Mouse (Mus musculus) kidney, adult 8-10 months (tissue): ENCODE data around the gene Haao.
"Not testable (repeated sequence)": the region's sequence is repeated elsewhere in the genome, so short reads cannot be mapped to it uniquely, and the experiment has no call there.

Source experiments
- DNase-seq, 2 experiments: peaks; one replicate each; pipeline ENCODE4 v3.0.0; 2022

Haao gene

DNA sequence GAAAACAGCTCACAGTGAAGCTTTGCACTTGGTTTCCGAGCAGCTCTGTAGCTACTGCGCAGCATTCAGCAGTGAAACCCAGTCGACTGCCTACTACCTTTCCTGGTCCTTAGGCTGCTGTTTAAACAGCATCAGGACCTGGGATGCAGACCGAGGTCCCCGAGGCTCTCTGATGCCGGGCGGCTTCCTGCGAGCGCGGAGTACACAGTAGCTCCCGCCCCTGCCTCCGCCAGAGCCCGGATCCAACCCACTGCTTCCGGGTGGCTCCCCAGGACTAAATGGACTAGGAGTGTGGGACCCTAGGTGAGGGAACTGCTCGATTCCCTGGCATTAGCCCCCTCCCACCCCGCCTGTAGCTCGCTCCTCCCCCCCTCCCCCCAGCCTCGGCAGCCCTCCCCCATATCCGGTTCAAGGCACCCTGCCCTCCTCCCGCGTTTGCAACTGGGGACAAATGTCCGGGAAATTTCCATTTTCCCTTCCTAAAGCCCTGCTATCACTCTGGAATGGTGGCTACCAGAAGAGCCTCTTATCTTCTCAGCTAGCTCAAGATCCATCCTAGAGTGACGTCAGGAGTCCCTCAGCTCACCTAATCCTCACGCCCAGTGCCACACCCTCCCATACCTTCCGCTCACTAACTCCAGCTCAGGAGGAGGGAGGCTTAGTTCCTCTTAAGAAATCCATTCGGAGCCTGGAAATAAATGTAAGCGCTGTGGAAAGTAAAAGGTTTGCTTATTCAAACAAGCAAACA, 14.5 kb upstream of the Haao start:
- DNase-seq, result peak; percentile 26 to 27

DNA sequence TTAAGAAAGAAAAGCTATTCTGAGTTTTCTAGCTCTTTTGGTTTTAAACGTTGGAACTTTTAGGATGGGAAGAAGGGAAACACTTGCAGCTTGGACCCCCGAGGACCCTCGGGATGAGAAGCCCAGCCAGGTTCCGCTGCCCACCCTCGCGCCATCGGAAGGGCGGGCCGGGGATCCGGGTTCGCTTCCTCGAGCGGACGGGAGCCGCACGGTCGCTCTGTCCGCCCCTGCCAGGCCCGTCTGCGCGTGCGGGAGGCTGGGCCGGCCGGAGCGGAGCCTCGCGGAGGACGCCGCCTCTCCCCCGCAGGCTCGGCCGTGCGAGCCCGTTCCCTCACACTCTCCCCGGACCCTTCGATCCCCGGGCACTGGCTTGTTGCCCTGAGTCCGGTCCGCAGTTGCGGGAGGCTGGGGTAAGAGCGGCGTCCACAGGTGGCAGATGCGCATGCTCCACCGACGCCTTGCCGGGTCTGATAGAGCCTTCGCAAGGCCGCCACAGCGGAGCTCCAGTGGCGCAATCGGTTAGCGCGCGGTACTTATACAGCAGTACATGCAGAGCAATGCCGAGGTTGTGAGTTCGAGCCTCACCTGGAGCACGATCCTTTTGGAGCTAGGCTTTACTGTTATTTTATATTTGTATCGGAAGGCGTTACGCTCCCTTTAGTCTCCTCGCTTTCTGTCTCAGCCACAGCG, 13.8 kb upstream of the Haao start:
- DNase-seq, result peak; percentile 94 to 96

DNA sequence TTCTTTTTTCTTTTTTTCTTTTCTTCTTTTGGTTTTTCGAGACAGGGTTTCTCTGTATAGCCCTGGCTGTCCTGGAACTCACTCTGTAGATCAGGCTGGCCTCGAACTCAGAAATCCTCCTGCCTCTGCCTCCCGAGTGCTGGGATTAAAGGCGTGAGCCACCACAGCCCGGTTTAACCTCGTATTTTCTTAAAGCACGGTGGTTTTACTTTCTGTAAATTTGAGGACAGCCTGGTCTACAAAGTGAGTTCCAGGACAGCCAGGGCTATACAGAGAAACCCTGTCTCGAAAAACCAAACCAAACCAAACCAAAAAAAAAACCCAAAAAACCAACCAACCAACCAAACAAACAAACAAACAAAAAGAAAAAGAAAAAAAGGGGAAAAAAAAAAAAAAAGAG, 13.2 kb upstream of the Haao start:
- DNase-seq, result not testable (repeated sequence)

DNA sequence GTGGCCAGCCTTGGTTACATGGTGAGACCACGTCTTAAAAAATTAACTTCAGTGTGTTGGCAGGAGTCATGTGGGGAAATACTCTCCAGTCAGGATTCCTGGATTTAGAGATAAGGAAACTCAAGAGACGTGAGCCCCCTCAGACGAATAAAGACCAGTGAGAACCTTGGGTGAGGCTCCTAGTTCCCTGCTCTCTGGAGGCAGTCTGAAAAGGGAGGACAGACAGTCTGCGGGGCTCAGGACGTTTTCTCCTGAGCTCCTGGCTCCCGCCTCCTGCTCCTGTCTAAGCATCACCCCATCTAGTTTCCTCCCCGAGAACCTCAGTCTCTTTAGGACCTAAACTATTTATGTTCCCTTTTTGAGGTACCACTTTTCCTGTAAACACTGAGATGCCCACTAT, 12.5 kb upstream of the Haao start:
- no peak for DNase-seq

DNA sequence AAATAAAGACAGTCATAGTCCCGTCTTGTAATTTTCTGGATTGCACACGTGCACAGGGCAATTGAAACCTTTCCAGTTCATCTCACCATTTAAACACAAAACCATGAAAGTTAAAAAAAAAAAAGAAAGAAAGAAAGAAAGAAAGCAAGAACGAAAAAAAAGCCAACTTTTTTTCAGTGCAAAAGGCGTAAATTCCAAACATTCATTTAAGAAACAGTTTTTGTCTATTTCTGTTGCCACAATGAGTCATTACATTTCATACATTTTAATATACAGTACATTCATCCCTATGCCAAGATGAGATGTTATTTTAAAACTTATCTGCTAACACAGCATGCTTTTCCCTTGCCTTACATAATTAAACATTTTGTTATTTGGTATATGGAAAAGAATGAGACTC, 11.9 kb upstream of the Haao start:
- DNase-seq, result no peak

DNA sequence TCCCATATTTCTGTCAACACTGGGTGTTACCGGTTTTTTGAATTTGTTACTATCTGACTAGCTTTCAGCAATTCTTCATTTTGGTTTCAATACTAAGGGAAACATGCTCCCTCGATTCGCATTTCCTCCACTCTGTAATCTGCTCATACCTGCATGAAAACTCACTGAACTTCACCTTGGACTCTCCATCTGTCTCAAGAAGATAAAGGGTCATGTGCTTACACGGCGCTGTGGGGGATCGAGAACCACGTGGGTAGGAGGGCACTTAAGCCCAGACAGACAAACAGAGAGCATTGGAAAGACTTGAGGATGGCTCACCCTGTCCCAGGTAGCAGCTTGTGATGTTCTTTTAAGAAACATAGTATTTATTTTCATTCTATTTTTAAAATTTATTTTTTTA, 10.7 kb upstream of the Haao start:
- no peak for DNase-seq

DNA sequence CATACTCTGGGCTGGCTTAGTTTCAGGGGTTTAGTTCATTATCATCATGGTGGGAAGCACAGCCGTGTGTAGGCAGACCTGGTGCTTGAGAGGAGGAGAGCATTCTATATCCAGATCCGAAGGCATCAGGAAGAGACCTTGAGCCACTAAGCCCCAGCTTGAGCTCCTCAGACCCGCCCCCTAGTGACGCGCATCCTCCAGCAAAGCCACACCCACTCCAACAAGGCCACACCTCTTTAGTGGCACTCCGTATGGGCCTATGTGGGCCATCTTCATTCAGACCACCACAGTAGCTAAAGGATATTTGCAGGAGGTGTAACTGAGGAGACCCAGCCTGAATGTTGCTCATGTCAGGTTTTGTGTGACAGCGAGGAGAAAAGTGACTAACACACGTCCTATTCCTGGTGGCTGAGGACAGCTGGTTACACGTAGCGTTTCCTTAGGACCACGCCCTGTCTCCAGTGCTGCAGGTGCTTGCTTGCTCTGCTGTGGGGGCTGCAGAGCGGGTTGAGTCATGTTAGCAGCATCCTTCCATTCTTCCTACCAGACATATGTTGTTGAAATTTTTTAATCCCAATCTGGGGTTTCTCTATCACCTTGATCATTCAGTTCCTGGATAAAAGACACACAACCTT, 6.6 kb upstream of the Haao start:
- DNase-seq, result peak in 1 of 2 experiments; percentile 34

DNA sequence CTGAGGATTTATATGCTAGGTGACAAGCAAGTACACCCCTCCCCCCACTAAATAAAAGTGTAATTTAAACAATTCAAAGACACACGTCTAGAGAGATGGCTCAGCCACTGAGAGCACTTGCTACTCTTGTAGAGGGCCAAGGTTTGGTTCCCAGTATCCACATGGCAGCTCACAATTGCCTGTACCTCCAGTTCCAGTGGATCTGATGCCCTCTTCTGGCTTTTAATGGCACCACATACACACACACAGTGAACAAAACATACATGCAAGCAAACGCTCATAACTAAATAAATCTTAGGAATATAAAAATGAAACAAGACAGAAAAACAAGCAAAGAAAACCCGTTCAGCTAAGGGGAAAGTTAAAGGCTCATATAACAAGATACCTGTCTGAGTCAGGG, 6.1 kb upstream of the Haao start:
- DNase-seq, result no peak

DNA sequence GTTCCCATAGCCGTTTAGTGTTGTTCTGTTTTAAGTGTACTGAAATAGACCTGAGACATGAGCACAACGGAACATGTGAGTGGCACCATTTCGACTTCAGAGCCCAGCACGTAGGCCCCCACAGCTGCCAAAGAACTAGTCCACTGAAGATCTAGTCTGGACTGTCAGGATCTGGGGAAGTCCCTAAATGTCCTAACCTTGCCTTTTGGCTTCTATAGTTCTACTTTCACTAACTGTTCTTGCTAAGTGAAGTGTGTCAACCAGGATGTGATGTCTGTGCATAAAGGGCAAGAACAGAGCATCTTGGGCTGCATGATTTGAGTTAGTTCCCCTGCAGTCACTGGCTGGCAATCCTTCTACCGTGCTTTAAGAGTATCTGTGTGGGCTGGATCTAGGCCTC, 3.1 kb upstream of the Haao start:
- DNase-seq, result no peak

DNA sequence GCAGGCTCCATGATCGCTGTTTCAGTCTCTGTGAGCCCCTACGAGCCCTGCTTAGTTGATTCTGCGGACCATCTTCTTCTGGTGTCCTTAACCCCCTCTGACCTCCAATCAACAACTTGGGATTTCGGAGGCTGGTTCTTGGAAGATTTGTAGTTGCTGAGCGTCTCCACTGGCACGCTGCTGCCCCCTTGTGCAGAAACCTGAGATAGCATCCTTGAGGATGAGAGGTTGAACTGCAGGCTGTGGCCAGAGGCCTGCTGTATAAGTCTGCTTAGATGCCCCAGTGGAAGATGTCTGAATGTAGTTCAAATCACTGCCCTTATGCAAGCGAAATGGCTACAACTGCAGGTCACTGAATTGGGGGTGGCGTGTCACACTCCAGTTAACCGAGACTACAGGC, 2.7 kb upstream of the Haao start:
- peak; percentile 75 to 94 for DNase-seq

DNA sequence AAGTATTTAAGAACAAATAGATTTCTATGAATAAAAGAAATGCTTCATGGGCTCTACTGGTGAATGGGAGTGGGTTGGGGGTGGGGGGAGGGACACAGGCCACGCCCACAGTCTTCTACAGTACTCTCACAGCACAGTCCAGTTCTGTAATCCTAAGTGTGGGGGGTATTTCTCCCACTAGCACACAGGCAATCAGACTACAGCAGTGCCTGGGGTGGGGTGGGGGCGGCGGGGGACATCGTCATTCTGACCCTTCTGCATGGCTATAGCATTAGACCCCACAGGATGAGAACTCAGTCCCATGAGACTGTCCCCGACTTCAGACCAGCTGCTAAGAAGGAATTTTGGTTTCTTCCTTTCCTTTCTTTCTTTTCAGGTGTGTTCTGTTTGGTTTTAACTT, 2.0 kb upstream of the Haao start:
- no peak for DNase-seq

DNA sequence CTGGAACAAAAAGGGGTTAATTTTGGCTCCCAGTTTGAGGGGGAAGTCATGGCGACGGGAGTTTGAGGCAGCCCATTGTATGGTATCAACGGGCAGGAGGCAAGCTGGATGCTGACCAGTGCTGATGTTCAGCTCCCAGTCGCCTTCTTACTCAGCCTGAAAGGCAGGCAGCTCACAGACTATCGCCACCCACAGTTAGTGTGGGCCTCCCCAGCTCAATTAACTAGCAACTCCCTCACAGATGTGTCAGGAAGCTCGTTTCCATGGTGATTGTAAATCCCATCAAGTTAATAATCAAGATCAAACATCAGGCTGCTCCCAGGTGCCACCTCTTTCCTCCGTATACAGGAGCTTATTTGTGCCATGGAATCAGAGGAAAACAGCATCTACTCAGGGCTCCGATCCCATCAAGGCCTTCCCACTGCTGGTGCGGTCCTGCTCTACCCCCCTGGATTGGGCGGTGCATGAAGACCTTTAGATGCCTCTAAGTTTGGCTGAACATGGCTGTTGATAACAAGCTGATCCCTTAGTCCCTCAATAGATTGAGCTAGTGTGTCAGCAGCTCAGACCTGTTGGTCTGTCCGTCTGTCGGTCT, 1.4 kb upstream of the Haao start:
- DNase-seq, result no peak

DNA sequence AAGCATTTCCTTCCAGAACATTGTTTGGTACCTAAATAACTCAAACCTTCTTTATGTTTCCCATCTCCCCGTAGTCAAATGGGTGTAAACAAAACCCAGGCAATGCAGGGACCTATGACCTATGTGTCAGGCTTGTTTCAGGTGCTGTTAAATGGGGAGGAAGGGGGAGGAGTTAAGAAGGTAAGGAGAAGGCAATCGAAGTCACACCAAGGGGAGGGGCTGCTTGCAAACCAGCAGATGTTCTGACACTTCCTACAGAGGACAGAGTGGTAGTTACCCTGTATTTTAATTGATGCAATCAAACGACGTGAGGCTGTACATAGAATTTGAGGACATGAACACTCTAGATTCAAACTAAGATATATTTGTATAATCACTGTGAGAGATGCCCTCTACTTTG, 719 bp upstream of the Haao start:
- DNase-seq, result no peak

DNA sequence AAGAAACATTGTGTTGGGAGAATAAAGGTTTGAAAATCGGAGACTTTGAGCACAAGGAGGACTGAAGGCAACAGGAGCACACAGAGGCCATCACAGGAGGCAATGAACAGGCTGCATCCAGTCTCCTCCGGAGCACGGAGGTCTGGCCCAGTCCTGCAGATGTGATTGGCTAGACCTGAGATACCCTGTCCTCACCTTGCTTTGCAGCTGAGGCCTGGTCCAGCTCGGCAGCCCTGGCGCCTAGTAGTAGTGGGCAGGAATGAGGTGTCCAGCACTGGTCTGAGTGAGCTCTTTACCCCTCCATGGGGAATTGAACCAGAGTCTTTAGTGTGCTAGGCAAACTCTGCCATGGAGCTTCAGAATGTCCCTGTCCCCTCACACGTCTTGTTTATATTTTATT, 663 bp downstream of the Haao start:
- no peak for DNase-seq

DNA sequence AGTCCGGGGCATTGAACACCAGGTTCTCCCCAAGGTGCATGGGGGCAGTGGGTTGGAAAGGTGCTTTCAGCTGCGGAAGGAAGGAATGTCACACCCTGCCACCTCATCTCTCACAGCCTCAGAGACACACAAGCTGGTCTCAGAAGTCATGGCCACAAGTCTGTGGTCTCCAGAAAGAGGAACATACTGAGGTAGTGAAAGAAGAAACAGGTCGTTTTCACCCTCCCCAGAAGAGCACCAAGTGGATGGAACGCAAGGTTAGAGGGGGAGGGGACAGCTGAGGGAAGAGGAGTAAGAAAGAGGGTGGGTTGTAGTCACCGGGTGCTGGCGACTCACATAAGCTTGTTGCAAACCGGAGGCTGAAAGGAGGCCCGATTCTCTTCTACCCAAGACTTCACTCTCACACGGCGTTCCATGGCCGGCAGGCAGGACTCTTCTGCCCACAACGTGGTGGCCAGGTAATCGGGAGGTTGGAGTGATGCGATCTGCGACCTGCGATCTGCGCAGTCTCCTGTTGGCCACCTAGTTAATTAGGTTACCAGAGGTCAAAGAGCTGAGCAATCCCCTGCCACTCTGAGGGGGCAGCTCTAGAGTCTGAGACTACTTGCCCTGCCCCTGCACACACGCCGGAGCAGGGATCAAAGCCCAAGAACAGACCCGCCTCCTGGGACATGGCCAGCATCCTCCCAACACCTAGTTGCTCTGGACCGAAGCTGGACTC, 1.3 kb downstream of the Haao start:
- DNase-seq, result peak; percentile 92 to 93

DNA sequence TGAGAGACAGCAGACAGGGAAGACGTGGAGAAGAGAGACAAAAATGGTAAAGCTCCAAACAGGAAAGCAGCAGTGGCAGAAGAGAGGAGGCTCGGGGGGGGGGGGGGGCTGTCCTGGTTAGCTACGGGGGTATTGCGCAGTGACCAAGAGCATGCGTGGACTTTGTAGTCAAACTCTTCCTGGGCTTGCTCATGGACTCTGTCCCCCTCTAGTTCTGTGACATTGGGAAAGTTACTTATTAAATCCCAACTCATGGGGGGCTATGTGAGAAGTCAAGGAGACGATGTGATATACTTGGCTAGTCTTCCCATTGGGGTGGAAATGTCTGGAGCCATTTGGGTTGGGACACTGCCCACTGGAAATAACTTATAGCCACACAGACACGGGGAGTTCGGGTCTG, 2.2 kb downstream of the Haao start:
- DNase-seq, result peak; percentile 52 to 78

DNA sequence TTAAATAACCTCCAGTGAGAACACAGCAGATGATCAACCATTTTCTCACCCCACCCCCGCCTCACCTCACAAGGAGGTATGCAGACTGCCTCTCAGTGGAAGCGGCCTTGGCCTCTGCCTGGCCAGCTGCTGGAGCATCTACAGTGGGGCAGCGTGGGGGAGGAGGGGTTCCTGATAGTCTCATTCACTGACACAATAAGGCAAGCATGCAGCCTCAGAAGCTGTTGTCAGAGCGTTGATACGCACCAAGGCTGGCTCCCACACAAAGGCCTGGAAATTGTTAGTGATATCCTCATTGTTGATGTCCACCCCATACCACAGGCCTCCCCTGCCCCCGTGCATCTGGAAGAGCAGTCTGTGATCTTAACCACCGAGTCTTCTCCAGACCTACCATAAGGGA, 4.0 kb downstream of the Haao start:
- no peak for DNase-seq

DNA sequence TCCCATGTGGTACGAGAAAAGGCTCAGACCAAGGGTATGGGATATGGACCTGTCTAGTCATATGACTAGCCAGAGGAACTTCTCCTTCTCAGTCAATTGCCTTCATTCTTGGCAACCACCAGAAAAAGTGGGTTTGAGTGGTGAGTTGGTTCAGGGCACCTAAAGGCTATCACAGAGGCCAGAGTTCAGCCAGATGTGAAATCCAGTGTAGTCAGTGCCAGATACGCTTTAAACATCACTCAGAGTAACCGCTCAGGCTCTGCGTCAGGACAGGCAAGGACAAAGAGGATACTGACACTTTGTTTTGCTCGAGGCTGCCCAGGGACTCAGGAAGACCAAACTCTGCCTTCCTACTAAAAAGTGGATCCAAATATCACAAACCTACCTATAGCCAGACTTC, 6.8 kb downstream of the Haao start:
- DNase-seq, result no peak

DNA sequence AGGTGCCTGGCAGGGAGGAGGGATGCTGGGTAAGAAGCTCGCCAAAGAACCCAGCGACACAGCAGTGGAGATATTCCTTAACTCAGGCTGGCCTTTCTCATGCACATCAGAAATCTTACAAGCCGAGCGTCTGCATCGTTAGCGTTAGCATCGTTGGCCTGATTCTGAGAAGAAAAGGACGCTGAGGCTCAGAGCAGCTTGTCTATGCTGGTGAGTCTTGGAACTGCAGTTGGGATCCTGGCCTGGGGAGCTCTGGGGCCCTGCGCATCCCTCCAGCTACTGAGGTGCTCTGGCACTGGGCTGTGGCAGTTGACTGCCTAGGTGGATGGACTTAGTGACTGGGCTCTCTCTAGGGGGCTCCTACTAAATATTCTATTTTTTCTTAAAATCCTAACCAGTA, 8.6 kb downstream of the Haao start:
- DNase-seq, result no peak

DNA sequence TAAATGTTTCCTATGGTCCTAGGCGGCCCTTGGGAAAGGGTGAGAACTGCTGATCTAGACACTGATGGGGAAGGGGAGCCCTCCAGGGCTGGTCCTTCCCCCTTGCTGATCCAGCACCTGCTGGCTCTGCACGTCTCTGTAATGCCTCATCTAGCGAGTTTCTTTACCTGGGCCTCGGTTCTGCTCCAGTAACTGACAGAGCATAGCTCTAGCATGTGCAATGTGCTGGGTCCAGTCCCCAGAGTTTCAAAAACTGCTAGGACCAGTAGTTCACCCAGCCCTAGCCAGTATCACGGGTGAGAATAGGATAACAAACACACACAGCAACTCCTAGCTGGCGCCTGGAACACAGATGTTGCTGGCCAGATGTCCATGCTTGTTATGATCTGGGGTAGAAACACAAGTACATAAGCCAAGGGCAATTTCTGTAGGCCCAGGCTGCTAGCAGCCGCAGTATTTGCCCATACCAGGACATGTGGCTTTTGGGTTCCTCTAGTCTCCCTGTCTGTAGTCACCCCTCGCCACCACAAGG, 10.0 kb downstream of the Haao start:
- no peak for DNase-seq

DNA sequence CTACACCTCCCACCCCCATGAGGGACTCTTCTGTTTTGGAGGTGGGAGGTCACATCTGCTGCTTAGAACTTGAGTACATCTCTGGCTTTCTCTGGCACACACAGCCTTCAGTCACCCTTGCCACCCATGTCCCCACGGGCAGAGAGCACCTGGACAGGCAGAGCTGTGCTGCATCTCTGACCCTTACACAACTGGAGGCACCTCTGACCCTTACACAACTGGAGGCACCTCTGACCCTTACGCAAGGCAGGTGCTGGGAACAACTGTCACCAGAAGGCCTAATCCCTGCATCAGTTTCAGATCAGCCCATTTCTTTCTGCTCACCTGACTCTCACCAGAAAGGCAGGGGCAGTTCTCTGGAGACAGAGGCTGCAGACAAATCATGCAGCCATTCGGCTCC, 11.7 kb downstream of the Haao start:
- no peak for DNase-seq

DNA sequence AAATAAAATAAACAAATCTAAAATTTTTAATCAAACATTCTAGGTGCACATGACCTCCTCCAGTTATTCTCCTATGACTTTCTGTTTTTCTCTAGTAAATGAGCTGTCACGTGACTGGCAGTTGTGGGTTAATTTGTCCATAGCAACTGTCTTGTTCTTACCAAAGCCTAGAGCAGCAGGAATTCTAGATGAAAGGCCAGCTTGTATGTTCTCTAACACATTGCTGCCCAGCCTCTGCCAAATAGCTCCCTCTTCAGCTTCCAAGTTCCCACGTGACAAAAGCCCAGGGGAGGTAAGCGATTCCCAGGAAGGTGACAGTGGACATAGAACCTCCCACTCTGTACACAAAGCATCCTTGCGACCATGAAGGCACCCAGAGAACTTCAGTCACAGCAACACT, 13.6 kb downstream of the Haao start:
- DNase-seq, result no peak
